Mouse (Mus musculus): ENCODE results near the gene Cbl. TPM values are rescaled to one million over a fixed set of nuclear protein-coding genes. Genes with fewer than 3 reads are reported as not detected.

Cbl gene
- polyA plus RNA-seq, 1 experiment, result 22.8 TPM

DNA sequence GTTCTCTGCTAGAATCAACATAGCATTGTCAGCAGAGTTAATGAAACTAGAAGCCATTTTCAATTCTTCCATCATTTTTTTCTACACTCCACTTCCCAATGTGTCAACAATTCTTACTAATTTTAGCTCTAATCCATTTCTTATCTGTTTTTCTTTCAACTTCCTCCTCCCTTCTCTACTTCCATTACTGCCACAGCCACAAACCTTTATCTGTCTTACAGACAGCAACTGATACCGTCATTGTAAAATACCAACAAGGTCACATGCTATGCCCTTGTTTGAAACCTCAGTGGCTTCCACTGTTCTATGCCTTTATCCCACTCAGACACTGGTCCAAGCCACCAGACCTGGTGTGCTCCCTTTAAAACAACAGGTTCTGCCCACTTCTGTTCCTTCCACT is 39.8 kb downstream of the Cbl start:
- H3K4me1 ChIP-seq (ENCODE audit: control insufficient read depth, insufficient read depth, low read length), result peaks cover 4% of the 10 kb centered on the region
- no peak overlapping the region for H3K27ac ChIP-seq (ENCODE audit: insufficient read depth, low read length)
- no peak overlapping the region for H3K4me3 ChIP-seq (ENCODE audit: insufficient read depth, low read length)
- no peak for TF ChIP-seq CTCF (IDR thresholded peaks at IDR 0.05; ENCODE audit: extremely low read depth, insufficient read depth, low read length)
- TF ChIP-seq POLR2A (IDR thresholded peaks at IDR 0.05; ENCODE audit: extremely low read depth, insufficient read depth, low read length), result no peak

DNA sequence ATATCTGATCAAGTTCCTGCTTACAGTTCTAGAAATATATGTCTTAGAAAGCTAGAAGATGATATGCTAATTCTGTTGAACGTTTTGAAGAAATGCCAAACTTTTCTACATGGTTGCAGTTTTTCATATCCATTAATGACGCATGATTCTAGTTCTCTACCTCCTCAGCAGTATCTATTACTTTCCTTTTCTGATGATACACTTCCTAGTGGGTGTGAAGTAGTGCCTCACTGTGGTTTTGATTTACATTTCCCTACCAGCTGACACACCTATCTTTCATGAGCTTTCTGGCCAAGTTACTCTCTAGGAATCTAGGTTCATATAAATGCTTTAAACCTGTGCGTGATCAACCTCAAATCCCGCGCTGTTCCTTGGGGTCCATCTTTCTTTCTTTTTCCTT is 41.1 kb downstream of the Cbl start:
- no peak for TF ChIP-seq POLR2A (IDR thresholded peaks at IDR 0.05; ENCODE audit: extremely low read depth, insufficient read depth, low read length)
- no peak for TF ChIP-seq CTCF (IDR thresholded peaks at IDR 0.05; ENCODE audit: extremely low read depth, insufficient read depth, low read length)
- Histone ChIP-seq H3K4me1 (ENCODE audit: control insufficient read depth, insufficient read depth, low read length) (peaks cover 6% of the 10 kb centered on the region; the same call in 1 of the 2 replicates), H3K4me3 (ENCODE audit: insufficient read depth, low read length) (no peak overlapping the region), H3K27ac (ENCODE audit: insufficient read depth, low read length) (no peak overlapping the region)

DNA sequence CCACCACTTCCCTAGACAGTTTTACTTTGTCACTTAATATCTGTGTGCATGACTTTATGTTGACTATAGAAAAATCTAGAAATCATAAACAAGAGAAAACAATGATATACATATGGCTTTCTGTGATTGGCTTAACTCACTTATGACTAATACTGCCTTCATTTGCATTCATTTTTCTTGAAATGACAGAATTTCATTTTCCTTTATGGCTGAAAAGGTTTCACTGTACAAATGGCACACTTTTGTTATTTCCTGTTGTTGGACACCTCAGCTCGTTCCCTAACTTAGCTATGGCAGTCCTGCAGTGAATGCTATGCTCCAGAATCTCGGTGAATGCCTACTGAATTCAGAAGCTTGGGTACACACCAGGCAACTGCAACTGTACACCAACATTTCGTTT is 41.5 kb downstream of the Cbl start:
- no peak overlapping the region for H3K4me3 ChIP-seq (ENCODE audit: insufficient read depth, low read length)
- no peak overlapping the region for H3K27ac ChIP-seq (ENCODE audit: insufficient read depth, low read length)
- TF ChIP-seq CTCF (IDR thresholded peaks at IDR 0.05; ENCODE audit: extremely low read depth, insufficient read depth, low read length) (no peak), POLR2A (IDR thresholded peaks at IDR 0.05; ENCODE audit: extremely low read depth, insufficient read depth, low read length) (no peak)
- H3K4me1 ChIP-seq (ENCODE audit: control insufficient read depth, insufficient read depth, low read length), result peaks cover 6% of the 10 kb centered on the region; the same call in 1 of the 2 replicates

DNA sequence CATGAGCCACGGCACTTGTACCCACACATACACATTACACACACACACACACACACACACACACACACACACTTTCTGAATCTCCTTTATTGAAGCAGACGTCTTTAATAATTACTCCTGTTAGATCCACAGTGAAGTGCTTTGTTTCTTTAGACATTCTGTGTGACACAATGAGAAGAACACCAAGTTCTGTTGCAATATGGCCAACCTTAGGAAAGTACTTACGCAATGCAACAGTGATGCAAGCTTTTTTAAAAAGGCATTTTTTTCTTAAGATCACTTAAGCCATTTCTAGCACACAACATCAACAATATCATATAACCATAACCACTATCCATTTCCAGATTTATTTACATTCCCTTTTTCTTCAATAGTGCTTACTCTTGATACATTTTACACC is 42.7 kb downstream of the Cbl start:
- TF ChIP-seq POLR2A (IDR thresholded peaks at IDR 0.05; ENCODE audit: extremely low read depth, insufficient read depth, low read length) (no peak), CTCF (IDR thresholded peaks at IDR 0.05; ENCODE audit: extremely low read depth, insufficient read depth, low read length) (no peak)
- H3K4me1 ChIP-seq (ENCODE audit: control insufficient read depth, insufficient read depth, low read length), result peaks cover 6% of the 10 kb centered on the region; the same call in 1 of the 2 replicates
- H3K4me3 ChIP-seq (ENCODE audit: insufficient read depth, low read length), result no peak overlapping the region
- no peak overlapping the region for H3K27ac ChIP-seq (ENCODE audit: insufficient read depth, low read length)

DNA sequence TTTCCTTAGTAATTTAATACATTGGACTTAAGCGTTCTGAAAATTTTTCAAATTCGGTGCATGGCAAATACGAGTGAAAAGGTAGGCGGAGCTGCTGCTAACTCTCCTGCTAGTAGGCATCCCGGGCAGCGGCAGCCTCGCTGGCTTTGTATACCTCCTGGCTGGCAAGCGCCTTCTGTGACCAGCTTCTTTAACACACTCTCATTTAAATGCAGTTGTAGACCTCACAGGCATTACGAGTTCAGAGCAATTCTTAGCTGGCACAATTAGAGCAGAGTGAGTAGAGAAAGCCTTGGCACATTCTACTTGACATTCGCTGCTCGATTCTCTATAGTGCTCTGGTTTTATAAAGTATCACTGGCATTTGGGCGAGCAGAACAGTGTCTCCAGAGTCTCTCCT is 45.6 kb downstream of the Cbl start:
- no peak for TF ChIP-seq POLR2A (IDR thresholded peaks at IDR 0.05; ENCODE audit: extremely low read depth, insufficient read depth, low read length)
- TF ChIP-seq CTCF (IDR thresholded peaks at IDR 0.05; ENCODE audit: extremely low read depth, insufficient read depth, low read length), result no peak
- no peak overlapping the region for H3K27ac ChIP-seq (ENCODE audit: insufficient read depth, low read length)
- H3K4me3 ChIP-seq (ENCODE audit: insufficient read depth, low read length), result no peak overlapping the region
- peaks cover 6% of the 10 kb centered on the region; the same call in 1 of the 2 replicates for H3K4me1 ChIP-seq (ENCODE audit: control insufficient read depth, insufficient read depth, low read length)

DNA sequence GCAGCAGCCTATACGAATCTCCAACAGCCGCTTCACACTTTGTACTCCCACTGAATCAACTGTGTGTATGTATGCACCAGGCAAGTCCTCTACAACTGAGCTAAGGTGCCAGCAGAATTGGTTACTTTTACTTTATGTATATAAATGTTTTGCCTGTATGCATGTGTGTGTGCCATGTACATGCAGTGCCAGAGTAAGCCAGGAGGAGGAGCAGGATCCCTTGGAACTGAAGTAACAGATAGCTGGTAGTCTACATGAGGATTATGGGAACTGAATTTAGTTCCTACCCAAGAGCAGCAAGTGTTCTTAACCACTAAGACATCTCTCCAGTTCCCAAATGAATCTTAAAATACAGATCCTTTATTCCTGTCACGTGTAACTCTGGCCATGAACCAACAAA is 51.6 kb downstream of the Cbl start:
- Histone ChIP-seq H3K27ac (ENCODE audit: insufficient read depth, low read length) (no peak overlapping the region), H3K4me1 (ENCODE audit: control insufficient read depth, insufficient read depth, low read length) (no peaks in the 10 kb centered on the region; the same call in 1 of the 2 replicates), H3K4me3 (ENCODE audit: insufficient read depth, low read length) (no peak overlapping the region)
- no peak for TF ChIP-seq POLR2A (IDR thresholded peaks at IDR 0.05; ENCODE audit: extremely low read depth, insufficient read depth, low read length)
- peak; percentile 50 for TF ChIP-seq CTCF (IDR thresholded peaks at IDR 0.05; ENCODE audit: extremely low read depth, insufficient read depth, low read length)

DNA sequence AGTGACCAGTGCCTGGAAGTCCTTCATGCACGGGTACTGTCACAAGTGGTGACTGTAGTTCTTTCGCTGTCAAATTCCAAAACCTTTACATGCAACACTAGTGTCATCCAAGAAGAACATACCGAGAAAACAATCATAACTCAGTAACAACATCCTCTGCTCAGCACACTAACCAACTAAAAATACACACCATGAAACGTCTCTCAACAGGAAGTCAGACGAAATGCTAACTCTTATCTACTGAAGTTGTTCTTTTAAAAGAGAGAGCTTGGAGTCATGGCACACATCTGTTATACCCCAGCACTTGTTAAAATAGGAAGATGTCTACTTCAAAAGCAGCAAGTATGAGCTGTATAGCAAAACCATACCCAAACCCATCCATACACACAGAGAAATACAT is 52.3 kb downstream of the Cbl start:
- Histone ChIP-seq H3K27ac (ENCODE audit: insufficient read depth, low read length) (no peak overlapping the region), H3K4me3 (ENCODE audit: insufficient read depth, low read length) (no peak overlapping the region), H3K4me1 (ENCODE audit: control insufficient read depth, insufficient read depth, low read length) (no peaks in the 10 kb centered on the region; the same call in 1 of the 2 replicates)
- no peak for TF ChIP-seq CTCF (IDR thresholded peaks at IDR 0.05; ENCODE audit: extremely low read depth, insufficient read depth, low read length)

DNA sequence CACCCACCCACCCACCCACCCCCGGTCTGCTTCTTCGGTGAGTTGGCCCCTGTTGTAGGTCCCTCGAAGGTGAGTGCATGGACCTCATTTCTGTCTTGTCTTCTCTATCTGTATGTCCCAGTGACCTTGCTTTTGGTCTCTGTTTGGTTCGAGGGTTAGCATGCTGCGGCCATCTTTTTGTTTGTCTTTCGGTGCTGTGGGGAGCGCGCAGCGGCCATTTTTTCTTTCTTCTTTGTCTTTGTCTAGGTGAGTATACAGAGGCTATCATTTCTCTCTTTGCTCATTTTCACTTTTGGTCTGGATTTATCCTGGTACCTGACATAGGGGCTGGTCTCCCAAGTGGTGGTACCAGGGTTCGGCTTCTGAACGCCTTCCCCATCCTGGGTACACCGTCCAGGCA is 55.0 kb downstream of the Cbl start:
- no peak for TF ChIP-seq CTCF (IDR thresholded peaks at IDR 0.05; ENCODE audit: extremely low read depth, insufficient read depth, low read length)
- no peak for TF ChIP-seq POLR2A (IDR thresholded peaks at IDR 0.05; ENCODE audit: extremely low read depth, insufficient read depth, low read length)
- H3K4me3 ChIP-seq (ENCODE audit: insufficient read depth, low read length), result no peak overlapping the region
- peaks cover 2% of the 10 kb centered on the region for H3K4me1 ChIP-seq (ENCODE audit: control insufficient read depth, insufficient read depth, low read length)
- H3K27ac ChIP-seq (ENCODE audit: insufficient read depth, low read length), result no peak overlapping the region

DNA sequence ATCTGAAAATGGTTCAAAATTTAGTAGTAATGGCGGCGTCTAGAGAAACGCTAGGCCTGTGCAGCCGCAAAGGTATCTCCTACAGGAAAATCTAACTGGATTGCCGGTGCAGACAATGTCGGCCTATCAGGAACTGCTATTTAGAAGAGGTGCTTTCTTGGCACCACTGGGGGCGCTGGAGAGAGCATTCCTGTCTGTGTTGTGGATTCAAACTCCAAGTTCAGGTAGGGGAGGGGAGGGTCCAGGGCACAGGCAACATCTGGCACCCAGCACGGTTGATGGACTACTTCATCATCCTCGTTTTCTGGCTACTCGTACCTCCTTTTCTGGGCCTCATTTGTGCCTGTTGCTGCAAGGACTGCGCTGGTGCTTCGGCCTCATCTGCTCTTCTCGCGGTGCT is 55.5 kb downstream of the Cbl start:
- no peak overlapping the region for H3K4me3 ChIP-seq (ENCODE audit: insufficient read depth, low read length)
- H3K27ac ChIP-seq (ENCODE audit: insufficient read depth, low read length), result no peak overlapping the region
- H3K4me1 ChIP-seq (ENCODE audit: control insufficient read depth, insufficient read depth, low read length), result peaks cover 2% of the 10 kb centered on the region
- TF ChIP-seq CTCF (IDR thresholded peaks at IDR 0.05; ENCODE audit: extremely low read depth, insufficient read depth, low read length) (0 out of 2 replicates have a peak, but pooled peaks have one; percentile 13), POLR2A (IDR thresholded peaks at IDR 0.05; ENCODE audit: extremely low read depth, insufficient read depth, low read length) (no peak)

DNA sequence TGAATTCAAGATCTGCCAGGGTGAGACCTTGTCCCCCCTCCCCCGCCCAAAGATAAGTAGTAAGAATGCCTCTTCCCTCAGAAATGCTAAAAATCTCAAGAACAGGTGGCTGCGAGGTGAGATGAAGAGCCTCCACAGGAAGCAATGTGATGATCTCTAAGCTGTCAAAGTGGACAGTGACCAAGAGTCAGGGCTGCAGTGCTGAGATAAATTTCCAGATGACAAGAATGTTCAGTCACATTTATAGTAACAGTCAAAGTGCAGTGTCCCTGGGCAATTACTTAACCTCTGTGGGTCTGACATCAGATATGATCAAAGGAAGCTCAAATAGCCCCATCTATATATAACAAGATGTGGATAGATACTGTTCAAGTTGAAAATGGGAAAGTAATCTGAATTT is 56.4 kb downstream of the Cbl start:
- Histone ChIP-seq H3K4me1 (ENCODE audit: control insufficient read depth, insufficient read depth, low read length) (peaks cover 2% of the 10 kb centered on the region), H3K4me3 (ENCODE audit: insufficient read depth, low read length) (no peak overlapping the region), H3K27ac (ENCODE audit: insufficient read depth, low read length) (no peak overlapping the region)
- TF ChIP-seq POLR2A (IDR thresholded peaks at IDR 0.05; ENCODE audit: extremely low read depth, insufficient read depth, low read length) (no peak), CTCF (IDR thresholded peaks at IDR 0.05; ENCODE audit: extremely low read depth, insufficient read depth, low read length) (no peak)

Measured in cortical plate, adult 2 months (tissue).